Mouse (Mus musculus): Measurements from ENCODE around the gene Gpd1.

Gene Gpd1

DNA sequence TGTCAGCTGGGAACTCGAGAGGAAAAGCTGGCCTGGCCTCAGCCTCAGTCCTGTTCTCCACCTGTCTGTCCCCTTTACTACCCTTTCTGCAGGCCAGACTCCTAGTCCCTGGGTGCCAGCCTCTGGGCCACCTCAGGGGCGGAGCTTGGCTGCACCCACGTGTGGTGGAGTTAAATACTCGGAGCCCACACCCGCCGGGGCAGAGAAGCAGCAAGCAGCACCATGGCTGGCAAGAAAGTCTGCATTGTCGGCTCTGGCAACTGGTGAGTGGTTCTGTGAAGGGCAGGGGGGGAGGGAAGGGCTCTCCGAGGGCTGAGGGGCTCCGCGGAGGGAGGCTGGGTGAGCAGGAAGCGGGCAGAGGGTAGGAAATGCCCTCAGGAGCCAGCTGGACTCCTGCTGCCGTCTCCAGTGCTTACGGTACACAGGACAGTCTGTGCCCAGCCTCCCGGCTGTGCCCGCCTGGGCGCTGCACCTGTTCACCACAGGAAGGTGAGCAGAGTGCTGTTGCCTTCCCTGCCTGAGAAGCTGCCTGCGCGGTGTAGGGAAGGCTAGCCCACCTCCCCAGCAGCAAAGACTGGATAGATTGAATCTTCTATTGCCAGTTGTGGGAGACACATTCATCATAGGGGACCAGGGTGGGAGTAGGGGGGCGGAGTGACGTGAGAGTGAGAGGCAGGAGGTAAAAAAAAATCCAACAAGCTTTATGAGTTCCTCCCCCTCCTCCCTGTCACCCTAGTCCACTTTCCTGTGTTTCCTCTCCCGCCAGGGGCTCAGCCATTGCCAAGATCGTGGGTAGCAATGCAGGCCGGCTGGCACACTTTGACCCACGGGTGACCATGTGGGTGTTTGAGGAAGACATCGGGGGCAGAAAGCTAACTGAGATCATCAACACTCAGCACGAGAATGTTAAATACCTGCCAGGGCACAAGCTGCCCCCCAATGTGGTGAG lies at the start of gene Gpd1:
Gene Gpd1 (plus strand): TSS at position 130 of the 949 bp plus-strand sequence.
- peak; percentile 29 for DNase-seq (ENCODE audit: low read depth, low spot score)

DNA sequence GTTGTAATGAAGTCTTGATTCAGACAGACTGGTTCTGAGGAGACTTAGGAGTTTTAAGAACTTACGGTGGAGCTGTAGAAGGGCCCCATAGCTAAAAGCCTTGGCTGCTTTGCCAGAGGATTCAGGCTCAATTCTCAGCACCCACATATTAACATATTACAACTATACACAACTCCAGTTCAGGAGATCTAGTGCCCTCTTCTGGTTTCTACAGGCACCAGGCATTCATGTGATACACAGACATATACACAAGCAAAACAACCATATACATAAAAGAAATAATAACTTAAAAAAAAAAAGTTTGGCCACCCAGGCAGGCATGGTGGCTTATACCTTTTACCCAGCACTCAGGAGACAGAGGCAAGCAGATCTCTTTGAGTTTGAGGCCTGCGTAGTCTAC lies 49.8 kb upstream of the Gpd1 start:
- no peak for DNase-seq (ENCODE audit: low read depth, low spot score)

GRCm38 (mm10) chr15:99668881-99669280 lies 48.4 kb upstream of the Gpd1 start:
- DNase-seq (ENCODE audit: low read depth, low spot score), result peak; percentile 88

- DNase-seq (ENCODE audit: low read depth, low spot score), result no peak
Observed at GRCm38 (mm10) chr15:99669392-99669791, 47.9 kb upstream of the Gpd1 start.

DNA sequence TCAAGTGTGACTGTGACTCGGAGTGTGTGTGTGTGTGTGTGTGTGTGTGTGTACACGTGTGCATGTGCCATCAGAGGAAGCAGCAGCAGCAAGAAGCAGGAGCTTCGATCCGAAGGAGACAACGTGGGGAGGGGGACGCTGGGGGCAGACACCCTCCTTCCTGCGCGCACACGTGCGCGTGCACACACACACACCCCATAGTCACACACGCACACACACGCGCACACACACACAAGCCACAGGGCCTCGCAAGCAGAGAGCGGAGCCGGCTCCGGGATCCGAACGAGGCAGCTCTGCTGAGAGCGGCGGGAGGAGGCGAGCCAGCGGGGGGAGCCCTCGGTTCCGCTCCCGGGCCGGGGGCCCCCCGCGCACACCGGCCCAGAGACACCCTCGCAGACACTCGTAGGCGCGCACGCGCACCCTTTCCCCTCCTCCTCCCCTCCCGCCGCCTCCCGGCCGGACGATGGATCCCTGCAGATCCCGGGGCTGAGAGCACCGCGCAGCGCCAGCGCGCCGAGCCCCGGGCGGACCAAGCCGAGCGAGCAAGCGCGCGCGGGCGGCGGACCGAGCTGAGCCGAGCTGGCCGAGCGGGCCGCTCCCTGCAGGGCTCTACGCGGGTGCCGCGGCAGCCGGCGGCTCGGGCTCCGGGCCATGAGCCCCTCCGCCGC lies 47.0 kb upstream of the Gpd1 start, which contains the start of gene Asic1:
Gene Asic1 (plus strand): TSS at position 215 of the 668 bp plus-strand sequence.
- peak; percentile 68 for DNase-seq (ENCODE audit: low read depth, low spot score)

- no peak for DNase-seq (ENCODE audit: low read depth, low spot score)
Observed at GRCm38 (mm10) chr15:99670964-99671670, 46.2 kb upstream of the Gpd1 start.

GRCm38 (mm10) chr15:99671783-99672182 lies 45.5 kb upstream of the Gpd1 start:
- DNase-seq (ENCODE audit: low read depth, low spot score), result no peak

DNA sequence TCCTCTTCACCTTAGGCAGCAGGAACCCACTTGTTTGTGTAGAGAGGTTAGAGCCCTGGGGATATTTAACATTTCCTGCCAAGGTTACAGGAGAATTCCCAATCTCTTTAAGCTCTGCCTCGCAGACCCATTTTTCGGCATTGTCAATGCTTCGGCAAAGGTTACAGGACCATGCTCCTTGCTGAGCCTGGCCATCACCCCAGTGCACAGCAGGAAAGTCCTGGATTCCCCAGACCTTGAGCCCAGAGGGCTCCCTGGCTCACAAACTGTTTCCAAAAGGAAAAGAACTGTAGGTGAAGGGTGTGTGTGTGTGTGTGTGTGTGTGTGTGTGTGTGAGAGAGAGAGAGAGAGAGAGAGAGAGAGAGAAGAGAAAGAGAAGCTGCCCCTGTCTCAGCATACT lies 42.4 kb upstream of the Gpd1 start:
- no peak for DNase-seq (ENCODE audit: low read depth, low spot score)

DNA sequence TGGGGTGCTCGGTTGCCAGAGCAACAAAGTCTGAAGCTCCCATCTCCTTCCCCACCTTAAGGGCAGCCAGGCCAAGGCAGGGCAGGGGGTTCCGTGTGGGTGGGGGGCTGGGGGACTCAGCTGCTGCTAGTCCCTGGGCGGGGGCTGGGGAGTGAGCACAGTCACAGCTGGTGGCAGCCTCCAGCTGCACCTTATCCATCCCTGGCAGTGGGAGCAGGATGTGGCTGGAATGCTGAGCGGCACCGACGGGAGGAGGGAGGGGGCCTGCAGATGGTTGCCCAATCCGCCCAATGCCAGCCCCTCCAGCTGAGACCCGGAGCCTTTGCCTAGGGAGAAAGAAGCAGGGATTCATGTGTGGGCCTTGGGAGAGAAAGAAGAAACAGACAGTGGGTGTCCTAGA lies 40.2 kb upstream of the Gpd1 start:
- DNase-seq (ENCODE audit: low read depth, low spot score), result peak; percentile 40

- DNase-seq (ENCODE audit: low read depth, low spot score), result peak; percentile 98
Observed at GRCm38 (mm10) chr15:99678063-99678800, 39.1 kb upstream of the Gpd1 start.

DNA sequence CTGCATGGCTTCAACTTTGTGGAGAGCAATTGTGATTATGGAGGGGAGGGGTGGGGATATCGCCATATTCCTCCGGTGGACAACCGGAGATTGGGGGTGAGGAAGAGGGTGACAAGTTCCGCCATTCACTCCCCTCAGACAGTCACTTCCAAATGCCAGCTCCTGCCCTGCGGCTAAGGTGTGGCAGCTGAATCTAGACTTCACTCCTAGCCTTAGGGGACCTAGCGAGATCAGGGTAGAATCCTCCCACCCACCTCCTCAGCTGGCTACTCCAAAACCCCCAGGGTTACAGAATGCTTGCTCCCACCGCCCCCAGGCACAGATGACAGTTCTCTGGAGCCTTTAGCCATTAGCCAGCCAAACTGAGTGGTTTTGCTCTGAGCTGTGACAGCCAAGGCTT lies 38.3 kb upstream of the Gpd1 start:
- peak; percentile 86 for DNase-seq (ENCODE audit: low read depth, low spot score)

DNA sequence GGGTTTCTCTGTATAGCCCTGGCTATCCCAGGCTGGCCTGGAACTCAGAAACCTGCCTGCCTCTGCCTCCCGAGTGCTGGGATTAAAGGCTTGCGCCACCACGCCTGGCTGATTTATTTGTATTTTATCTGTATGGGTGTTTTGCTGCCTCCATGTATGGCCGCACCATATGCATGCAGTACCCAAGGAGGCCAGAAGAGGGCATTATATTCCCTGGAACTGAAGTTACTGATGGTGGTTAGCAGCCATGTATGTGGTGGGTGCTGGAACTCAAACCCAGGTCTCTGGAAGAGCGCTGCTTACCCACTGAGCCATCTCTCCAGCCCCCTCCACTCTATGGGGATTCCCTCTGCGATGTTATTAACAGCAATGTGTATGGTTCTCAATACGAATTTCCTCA lies 34.4 kb upstream of the Gpd1 start:
- DNase-seq (ENCODE audit: low read depth, low spot score), result peak; percentile 88

- peak; percentile 75 for DNase-seq (ENCODE audit: low read depth, low spot score)
Observed at GRCm38 (mm10) chr15:99684156-99684555, 33.2 kb upstream of the Gpd1 start.

GRCm38 (mm10) chr15:99688712-99689111 lies 28.6 kb upstream of the Gpd1 start:
- peak; percentile 80 for DNase-seq (ENCODE audit: low read depth, low spot score)

DNA sequence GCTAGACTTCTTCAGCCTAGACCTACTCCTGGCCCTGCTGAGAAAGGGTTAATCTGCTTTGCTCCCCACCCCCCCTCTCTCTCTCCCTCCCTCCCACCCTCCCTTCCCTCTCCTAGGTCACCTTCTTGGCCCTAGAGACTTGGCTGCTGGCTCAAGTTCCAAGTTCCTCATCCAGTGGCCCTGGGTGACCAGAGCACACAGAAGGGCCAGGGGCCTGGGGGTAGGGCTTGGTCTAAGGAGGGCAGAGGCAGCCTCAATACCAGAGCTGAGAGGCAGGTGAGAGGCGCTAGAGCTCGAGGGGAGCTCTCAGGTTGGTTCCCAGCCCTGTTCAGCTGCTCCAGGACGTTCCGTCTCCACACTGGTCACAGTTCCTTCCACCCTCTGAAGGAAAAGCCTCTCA lies 26.4 kb upstream of the Gpd1 start:
- no peak for DNase-seq (ENCODE audit: low read depth, low spot score)

GRCm38 (mm10) chr15:99691976-99692375 lies 25.3 kb upstream of the Gpd1 start:
- no peak for DNase-seq (ENCODE audit: low read depth, low spot score)

- DNase-seq (ENCODE audit: low read depth, low spot score), result no peak
Observed at GRCm38 (mm10) chr15:99697309-99697708, 20.0 kb upstream of the Gpd1 start.

- no peak for DNase-seq (ENCODE audit: low read depth, low spot score)
Observed at GRCm38 (mm10) chr15:99698533-99699085, 18.7 kb upstream of the Gpd1 start.

DNA sequence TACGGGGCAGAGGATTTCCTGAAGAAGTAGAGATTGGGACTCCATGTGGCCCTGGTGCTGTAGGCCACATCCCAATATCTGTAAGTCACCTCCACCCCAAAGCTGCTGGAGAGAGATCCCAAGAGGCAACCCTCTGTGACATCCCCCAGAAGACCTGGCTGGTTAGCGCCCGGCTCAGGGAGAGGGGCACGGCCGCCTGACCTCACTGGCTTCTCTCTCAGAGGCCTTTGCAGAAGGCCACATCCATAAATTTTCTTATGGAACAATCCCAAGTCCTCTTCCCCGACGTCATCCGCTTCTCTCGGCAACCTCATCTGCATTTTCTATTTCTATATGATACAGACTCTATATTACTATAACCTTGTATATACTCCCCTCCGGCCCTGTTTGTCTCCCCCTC lies 17.6 kb upstream of the Gpd1 start:
- DNase-seq (ENCODE audit: low read depth, low spot score), result no peak

- DNase-seq (ENCODE audit: low read depth, low spot score), result no peak
Observed at GRCm38 (mm10) chr15:99700219-99701106, 16.9 kb upstream of the Gpd1 start.
